Mouse (Mus musculus) bone marrow macrophage, adult 2 months (primary cell): ENCODE results near the gene Crtap. TPM values are rescaled to one million over a fixed set of nuclear protein-coding genes. Genes with fewer than 3 reads are reported as not detected.

ENCODE experiments used
- H3K27ac ChIP-seq: 2 replicates; pipeline ENCODE4 v1.5.1; 2012; ENCODE audit warnings: low read depth, low read length; ENCODE audit not compliant: insufficient read depth
- H3K4me1 ChIP-seq: 2 replicates; pipeline ENCODE4 v1.6.1; 2012; ENCODE audit warnings: low read length; ENCODE audit not compliant: control insufficient read depth, insufficient read depth
- H3K4me3 ChIP-seq: 2 replicates; pipeline ENCODE4 v1.5.1; 2012; ENCODE audit warnings: mild to moderate bottlenecking, low read length, moderate library complexity; ENCODE audit not compliant: insufficient read depth
- CTCF ChIP-seq: IDR thresholded peaks from 2 replicates; pipeline ENCODE4 v1.5.1; 2012; ENCODE audit warnings: low read depth, mild to moderate bottlenecking, low read length, moderate library complexity
- POLR2A ChIP-seq: IDR thresholded peaks from 2 replicates; pipeline ENCODE4 v1.6.1; 2012; ENCODE audit warnings: mild to moderate bottlenecking, low read depth, low read length, borderline replicate concordance
- polyA plus RNA-seq: library from polyadenylated mRNA; stranded (reverse); fragments of >200 nt; gene quantifications from 2 replicates; pipeline ENCODE4 v1.2.4, GENCODE M21; 2012; ENCODE audit not compliant: missing spikeins, insufficient read depth, insufficient read length

Crtap gene
- polyA plus RNA-seq, 1 experiment = 54.5 TPM

DNA sequence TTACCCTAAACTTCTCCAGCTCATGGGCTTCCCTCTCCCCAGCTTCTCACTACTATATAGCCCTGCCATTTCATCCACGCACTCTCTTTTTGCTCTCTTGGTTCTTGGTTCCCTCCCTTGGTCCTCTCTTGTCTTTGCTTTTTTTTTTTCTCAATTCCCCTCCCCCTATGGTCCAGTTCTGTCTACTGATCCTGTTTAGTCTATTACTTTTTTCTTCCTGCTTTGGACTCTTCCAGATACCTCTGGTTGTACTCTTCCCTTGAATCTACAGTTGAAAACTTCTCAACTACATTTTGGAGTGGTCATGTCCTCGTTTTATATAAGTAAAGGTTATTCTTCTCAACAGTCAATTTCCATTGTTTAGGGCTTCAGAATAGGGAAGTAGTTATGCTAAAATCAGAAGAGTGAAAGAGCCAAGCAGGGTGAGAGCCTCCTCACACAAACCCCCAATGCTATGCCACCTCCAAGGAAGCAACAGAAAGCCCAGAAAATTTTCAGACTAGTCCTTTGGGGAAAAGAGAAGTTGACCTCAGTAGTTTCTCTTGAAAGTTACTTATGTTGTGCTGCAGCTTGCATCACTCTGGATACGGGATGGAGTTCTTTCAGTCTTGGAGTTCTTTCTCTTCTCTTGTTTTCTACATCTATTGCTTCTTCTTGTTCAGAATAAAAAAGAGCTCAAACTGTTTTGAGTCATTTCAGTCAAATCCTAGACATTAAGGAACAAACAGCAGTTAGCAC, 64.3 kb downstream of the Crtap start:
- H3K4me1 ChIP-seq = peaks cover 12% of the 10 kb centered on the region
- no peak overlapping the region for H3K4me3 ChIP-seq
- TF ChIP-seq CTCF = no peak
- no peak for TF ChIP-seq POLR2A
- no peak overlapping the region for H3K27ac ChIP-seq

Other genes starting within 250 kb of the Crtap start
- gene Bcl2a1c, start 60.5 kb downstream of the Crtap start, polyA plus RNA-seq = not detected in 2 replicates
- gene Glb1, start 10.4 kb upstream of the Crtap start, polyA plus RNA-seq = 63.7 and 74.4 TPM in 2 replicates
- 4.9 and 6.7 TPM in 2 replicates for gene Tmppe, start 10.4 kb upstream of the Crtap start, polyA plus RNA-seq
- gene Ccr4, start 114.2 kb upstream of the Crtap start, polyA plus RNA-seq = not detected in 2 replicates
- not detected in 2 replicates for gene C130032M10Rik, start 125.0 kb upstream of the Crtap start, polyA plus RNA-seq
- gene Trim71, start 173.7 kb upstream of the Crtap start, polyA plus RNA-seq = not detected in 2 replicates
- gene Cnot10, start 249.5 kb upstream of the Crtap start, polyA plus RNA-seq = 23.0 and 24.2 TPM in 2 replicates